Mouse (Mus musculus) urinary bladder, postnatal 25 days (tissue): Measurements from ENCODE around the gene Rap1gap.

Source experiments
- DNase-seq: peaks from one replicate; pipeline ENCODE4 v3.0.0; 2022; ENCODE audit warnings: low spot score

Rap1gap gene

DNA sequence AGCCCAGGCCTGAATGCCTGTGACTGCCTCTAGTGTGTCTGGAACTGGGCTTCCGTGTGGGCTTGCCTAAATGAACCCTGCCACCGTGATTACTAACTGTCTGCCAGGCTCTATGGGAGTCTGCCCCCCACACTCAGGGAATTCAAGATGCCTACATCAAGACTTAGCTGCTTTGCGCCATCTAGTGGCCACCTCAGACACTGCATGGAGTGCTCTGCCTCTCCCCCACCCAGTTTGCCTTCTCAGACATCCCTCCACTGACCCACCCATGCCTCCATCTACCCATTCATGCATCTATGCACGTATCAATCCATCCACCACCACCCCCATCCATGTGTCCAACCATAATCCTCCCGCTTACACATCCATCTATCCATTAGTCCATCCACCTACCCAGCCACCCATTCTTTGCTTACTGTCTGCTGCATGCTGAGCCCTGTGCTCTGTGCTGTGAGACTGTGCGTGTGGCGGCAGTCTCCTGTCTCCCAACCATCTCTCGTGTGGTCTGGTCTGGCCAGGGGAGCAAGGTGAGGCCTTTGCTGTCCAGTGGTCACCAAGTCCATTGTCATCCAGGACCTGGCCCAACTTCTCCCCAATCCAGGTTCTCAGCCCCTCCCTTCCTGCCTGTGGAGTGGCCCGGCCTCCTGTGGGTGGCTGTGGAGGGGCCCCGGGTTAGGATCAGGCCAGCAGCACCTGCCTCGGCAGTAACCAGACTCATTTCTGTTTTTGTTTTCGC lies 58.3 kb downstream of the Rap1gap start:
- DNase-seq, result peak; percentile 71

GRCm38 (mm10) chr4:137723527-137723926 lies 59.0 kb downstream of the Rap1gap start:
- DNase-seq, result no peak

DNA sequence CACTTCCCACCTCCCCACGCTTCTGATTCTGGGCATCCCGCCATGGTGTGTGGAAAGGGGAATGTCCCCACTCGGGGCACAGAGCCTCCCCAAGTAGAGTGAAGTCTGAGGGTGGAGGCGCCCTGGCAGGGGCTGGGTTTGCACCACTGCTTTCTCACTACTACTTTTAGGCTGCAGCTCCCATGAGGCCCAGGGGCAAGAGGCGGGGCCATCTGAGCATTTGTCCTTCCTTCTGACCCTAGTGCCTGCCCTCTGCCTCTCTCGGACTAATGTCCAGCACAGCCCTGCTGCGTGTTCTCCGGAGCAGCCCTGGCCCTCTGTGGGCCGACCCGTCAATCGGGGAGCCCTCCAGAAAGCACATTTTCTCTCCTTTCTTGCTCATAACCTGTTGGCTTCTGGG lies 59.7 kb downstream of the Rap1gap start:
- DNase-seq, result no peak

DNA sequence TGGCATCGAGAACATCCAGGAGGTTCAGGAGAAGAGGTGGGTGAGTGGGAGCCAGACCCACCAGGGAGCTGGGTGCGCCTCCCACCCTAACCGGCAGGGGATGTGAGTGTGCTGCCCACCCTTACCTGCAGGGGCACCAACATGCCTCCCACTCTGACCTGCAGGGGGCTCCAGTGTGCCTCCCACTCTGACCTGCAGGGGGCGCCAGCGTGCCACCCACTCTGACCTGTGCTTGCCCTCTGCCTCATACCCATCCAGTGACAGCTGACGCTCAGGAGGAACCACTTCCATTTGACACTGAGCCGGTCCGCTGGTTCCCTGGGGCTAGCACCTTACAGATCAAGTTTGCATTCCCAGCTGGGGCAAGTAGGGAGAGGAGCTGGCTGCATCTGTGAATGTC lies 60.2 kb downstream of the Rap1gap start:
- DNase-seq, result peak; percentile 40

DNA sequence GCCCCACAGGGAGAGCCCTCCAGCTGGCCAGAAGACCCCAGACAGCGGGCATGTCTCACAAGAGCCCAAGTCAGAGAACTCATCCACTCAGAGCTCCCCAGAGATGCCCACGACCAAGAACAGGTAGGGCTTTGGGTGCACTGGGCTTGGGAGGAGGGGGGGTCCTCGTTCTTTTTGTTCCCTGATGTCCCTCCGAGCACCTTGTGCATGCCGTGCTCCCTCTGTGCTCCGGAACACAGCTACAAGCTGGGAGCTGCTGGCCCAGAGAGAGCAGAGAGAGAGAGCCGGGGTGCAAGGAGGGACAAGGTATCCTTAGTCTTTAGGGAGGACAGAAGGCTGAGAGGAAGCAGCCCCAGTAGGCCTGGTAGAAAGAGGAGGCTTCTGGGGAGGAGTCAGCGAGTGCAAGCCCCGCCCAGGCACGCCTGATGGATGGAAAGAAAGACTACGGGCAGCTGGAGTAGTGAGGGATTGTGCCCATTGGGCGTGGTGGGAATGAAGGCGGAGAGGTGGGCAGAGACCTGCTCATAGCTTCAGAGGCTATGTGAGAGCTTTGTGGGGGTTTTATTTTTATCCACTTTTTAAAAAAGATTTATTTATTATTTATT lies 61.1 kb downstream of the Rap1gap start:
- no peak for DNase-seq

DNA sequence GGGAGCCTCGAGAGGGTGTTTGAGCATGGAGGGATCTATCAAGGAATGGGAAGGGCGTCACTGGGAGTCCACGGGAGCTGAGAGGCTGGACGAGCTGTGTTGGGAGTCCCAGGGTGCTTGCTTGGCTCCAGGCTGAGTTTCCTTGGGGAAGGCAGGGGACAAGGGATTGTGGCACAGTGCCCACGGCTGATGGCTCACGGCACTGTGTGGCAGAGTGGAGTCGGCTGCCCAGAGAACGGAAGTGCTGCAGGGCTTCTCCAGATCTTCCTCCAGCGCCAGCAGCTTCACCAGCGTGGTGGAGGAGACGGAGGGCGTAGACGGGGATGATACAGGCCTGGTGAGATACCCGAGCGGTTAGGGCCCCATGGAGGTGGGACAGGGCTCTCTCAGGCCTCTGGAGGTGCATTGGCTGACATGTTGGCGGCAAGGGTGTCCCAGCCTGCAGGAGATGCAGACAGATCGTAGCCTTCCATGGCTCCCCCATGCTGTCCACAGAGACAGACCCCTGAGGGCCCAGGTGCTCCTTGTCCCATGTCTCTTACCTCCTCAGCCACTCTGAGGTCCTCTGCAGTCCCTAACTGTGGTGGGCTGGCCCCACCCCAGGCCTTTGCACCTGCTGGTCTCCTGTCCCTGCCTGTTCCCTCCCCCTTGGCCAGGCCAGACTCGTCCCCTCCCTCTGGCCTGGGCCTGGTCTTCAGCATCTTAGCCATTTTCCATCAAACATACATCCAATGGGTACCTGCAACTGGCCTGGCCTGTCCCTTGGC lies 62.4 kb downstream of the Rap1gap start:
- DNase-seq, result no peak

DNA sequence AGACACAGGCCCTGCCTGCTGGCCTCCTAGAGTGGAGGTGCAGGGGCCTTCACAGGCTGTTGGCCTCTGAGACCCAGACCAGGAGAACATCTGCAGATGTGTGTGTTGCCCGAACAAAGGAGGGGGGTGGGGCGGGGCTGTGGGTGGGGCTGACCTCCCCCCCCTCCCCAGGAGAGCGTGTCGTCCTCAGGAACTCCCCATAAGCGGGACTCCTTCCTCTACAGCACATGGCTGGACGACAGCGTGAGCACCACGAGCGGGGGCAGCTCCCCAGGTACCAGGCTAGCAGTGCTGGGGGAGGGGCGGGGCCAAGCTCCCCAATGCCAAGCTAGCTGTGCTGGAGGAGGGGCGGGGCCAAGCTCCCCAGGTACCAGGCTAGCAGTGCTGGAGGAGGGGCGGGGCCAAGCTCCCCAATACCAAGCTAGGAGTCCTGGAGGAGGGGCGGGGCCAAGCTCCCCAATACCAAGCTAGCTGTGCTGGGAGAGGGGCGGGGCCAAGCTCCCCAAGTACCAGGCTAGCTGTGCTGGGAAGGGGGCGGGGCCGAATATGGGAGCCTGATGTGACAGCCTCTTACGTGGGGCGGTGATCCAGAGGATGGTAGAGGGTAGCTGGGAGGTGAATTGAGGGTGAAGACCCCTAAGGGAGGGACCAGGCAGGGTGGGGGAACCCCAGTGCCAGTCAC lies 63.1 kb downstream of the Rap1gap start:
- no peak for DNase-seq

DNA sequence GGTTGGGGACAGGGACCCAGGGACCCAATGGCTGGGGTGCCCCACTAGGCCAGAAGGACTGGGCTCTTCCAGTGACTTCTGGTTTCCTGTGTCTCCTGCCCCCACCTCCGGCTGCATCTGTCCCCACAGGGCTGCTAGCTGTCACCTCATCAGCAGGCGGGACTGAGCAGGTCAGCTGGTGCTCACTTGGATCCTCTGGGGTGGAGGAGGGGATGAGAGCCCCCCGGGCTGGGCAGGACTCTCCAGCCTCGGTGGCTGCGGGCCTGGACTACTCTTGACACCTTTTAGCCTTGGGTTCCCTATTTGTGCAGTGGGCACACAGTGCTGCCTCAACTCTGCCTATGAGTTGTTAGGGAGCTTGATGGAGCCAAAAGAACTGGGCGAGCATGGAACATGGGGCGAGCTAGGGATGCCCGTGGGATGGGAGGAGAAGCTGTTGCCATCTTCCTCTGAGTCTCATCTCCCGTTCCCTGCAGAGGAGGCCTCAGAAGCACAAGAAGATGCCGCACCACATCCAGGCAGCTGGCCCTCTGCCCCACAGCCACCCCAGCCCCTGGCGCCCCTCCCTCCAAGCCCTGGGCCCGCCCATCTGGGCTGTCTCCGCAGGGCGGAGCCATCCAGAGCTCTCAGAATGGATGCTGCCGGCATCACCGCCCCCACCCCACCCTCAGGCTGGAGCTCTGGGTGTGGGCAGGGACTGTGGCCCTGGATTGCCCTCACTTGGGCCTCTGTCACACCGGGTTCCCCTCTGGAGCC lies 64.1 kb downstream of the Rap1gap start:
- DNase-seq, result no peak

- no peak for DNase-seq
These were observed 64.8 kb downstream of the Rap1gap start for GRCm38 (mm10) chr4:137729155-137729855.

GRCm38 (mm10) chr4:137730134-137730533 lies 65.6 kb downstream of the Rap1gap start:
- peak; percentile 90 for DNase-seq

GRCm38 (mm10) chr4:137730757-137731156 lies 66.2 kb downstream of the Rap1gap start:
- no peak for DNase-seq

DNA sequence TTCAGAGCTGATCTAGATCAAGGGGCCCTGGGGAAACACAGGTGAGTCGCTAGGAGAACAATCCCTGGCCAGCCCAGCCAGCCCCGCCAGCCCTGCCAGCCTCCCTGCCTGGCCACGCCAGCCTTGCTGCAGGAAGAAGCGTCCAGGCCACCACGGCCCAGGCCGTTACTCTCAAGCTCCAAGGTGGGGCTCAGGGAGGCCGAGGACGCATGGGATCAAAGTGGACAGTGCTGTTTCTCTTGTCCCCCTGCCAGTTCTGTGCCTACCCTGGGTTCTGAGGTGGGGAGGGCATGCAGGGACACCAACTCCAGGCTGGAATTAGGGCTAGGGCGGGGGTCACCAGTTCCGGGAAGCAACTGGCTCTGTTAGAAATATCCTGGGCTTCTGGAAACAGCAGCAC lies 67.4 kb downstream of the Rap1gap start:
- no peak for DNase-seq

GRCm38 (mm10) chr4:137732361-137732760 lies 67.8 kb downstream of the Rap1gap start:
- DNase-seq, result no peak

DNA sequence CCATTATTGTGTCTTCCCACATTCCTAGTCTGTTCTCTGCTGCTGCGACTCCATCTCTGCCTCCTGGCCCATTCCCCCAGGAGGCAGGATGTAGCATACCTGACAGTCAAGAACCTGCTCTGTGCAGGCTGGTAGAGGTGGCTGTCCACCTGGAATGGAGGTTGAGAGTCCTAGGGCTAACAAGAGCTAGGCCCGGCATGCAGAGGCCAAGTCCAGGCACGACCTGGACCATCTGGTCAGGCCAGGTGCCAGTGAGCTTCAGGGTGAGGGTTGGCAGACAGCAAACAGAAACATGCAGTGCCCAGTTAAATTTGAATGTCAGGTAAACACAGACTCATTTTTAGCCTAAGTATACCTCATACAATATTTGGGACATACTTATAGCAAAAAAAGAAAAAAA lies 68.4 kb downstream of the Rap1gap start:
- DNase-seq, result peak; percentile 57

GRCm38 (mm10) chr4:137733459-137733858 lies 68.9 kb downstream of the Rap1gap start:
- no peak for DNase-seq

GRCm38 (mm10) chr4:137736220-137736701 lies 71.7 kb downstream of the Rap1gap start:
- no peak for DNase-seq

GRCm38 (mm10) chr4:137737760-137738159 lies 73.2 kb downstream of the Rap1gap start:
- DNase-seq, result no peak

DNA sequence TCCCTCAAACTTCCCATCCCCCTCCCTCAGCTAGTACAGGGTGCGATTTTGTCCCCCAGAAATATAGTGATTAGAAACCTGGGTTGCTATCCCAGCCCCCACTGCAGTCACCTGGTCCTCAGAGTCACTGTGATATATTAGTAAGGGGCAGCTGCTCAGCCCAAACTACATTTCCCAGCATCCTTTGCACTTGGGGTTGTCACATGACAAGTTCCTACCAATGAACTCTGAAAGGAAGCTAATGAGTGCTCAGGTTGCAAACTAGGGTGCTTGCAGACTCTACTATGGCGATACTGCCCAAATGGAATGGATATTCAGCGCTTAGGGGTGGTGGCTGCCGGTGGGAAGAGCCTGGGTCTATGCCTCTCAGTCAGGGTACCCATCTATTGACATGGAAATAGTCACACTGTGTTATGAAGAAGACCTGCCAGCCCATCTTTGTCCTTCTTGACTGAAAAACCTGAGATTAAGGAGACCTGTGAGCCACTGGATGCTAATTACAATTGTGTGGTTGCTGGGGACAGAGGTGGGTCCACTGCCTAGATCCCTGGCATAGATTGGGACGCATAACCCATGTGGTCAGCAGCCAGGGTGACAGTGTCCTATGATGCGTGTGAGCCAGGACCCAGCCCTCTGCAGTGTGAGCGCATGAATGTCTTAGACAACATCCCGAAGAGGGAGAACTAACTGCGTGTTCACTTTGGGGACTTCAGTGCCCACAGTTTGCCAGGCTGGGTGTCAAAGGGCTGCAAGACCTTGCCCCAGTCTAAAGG lies 74.8 kb downstream of the Rap1gap start:
- no peak for DNase-seq

- no peak for DNase-seq
These were observed 75.8 kb downstream of the Rap1gap start for GRCm38 (mm10) chr4:137740350-137740749.

GRCm38 (mm10) chr4:137743791-137744190 lies 79.3 kb downstream of the Rap1gap start:
- no peak for DNase-seq
